Comparison of ENCODE assay signal across 8 mouse cellular contexts in the genomic region with DNA sequence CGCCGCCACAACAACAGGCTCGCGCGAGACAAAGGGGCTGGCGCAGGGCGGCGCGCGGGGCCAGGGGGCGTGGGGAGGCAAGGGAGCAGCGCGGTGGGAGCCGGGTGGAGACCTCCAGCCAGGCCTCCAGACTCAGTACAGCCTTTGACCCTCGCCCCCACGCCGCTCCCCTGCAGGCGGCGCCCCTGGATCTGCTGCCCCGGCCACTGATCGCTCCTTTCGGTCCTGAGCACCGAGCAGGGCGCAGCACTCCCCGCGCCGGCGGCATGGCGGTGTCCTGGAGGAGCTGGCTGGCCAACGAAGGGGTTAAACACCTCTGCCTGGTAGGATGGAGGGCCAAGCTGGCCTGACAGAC. TPM values are rescaled to one million over a fixed set of nuclear protein-coding genes. Genes with fewer than 3 reads are reported as not detected.
DNase-seq lines count a peak whose midpoint lies in the region; ATAC-seq and TF ChIP-seq lines count a peak whose summit lies in the region.

No protein-coding gene starts in this region.

- no peaks in the 10 kb centered on the region for H3K79me3 ChIP-seq in C2C12 (ENCODE audit: low read depth)

- peak; percentile 95 for ATAC-seq in forebrain, embryonic 14.5 days
- peak; percentile 96 for ATAC-seq in limb, embryonic 12.5 days (ENCODE audit: insufficient number of reproducible peaks, insufficient read depth, low FRiP score, low TSS enrichment, low read depth)
- peak; percentile 91 for ATAC-seq in midbrain, embryonic 14.5 days (ENCODE audit: low FRiP score, low TSS enrichment)
- no peak for ATAC-seq in erythroid progenitor cell, adult 5-6 weeks (replicated peaks; ENCODE audit: low FRiP score, poor library complexity, severe bottlenecking)

- H3K79me2 ChIP-seq in C2C12 (ENCODE audit: control insufficient read depth, insufficient read depth) = no peaks in the 10 kb centered on the region

- H3K9ac ChIP-seq in forebrain, embryonic 14.5 days (ENCODE audit: low read length) = peak overlapping the region; percentile 79
- peak overlapping the region; percentile 90 for H3K9ac ChIP-seq in limb, embryonic 12.5 days (replicated peaks)
- H3K9ac ChIP-seq in midbrain, embryonic 14.5 days (replicated peaks; ENCODE audit: low read length) = peak overlapping the region; percentile 86

- H3K4me3 ChIP-seq in C2C12 (ENCODE audit: insufficient read depth, poor library complexity, severe bottlenecking) = peak overlapping the region; percentile 32
- H3K4me3 ChIP-seq in forebrain, embryonic 14.5 days (ENCODE audit: low read depth, low read length) = peak overlapping the region; percentile 67
- peak overlapping the region; percentile 67 for H3K4me3 ChIP-seq in limb, embryonic 12.5 days (replicated peaks)
- H3K4me3 ChIP-seq in midbrain, embryonic 14.5 days (replicated peaks; ENCODE audit: low read depth, low read length) = peak overlapping the region; percentile 76

- no peaks in the 10 kb centered on the region for H3K9me3 ChIP-seq in forebrain, embryonic 14.5 days (replicated peaks; ENCODE audit: control insufficient read depth, low read length)
- no peaks in the 10 kb centered on the region for H3K9me3 ChIP-seq in limb, embryonic 12.5 days
- H3K9me3 ChIP-seq in midbrain, embryonic 14.5 days (ENCODE audit: control insufficient read depth, low read length) = no peaks in the 10 kb centered on the region

- peak; percentile 38 for DNase-seq in WW6 (ENCODE audit: low read depth, low spot score)
- peak; percentile 38 for DNase-seq in forebrain, embryonic 14.5 days (ENCODE audit: low spot score)
- DNase-seq in heart, postnatal 4 days = peak; percentile 75
- DNase-seq in midbrain, embryonic 14.5 days = peak; percentile 70
- no peak for DNase-seq in T-cell, adult 2 months (ENCODE audit: low spot score)

- H3K4me2 ChIP-seq in forebrain, embryonic 14.5 days (ENCODE audit: low read length) = peak overlapping the region; percentile 52
- H3K4me2 ChIP-seq in limb, embryonic 12.5 days = peak overlapping the region; percentile 62
- H3K4me2 ChIP-seq in midbrain, embryonic 14.5 days (ENCODE audit: low read length) = peak overlapping the region; percentile 70

- no peaks in the 10 kb centered on the region for H3K27me3 ChIP-seq in C2C12 (ENCODE audit: control insufficient read depth, insufficient read depth, insufficient read length)
- H3K27me3 ChIP-seq in forebrain, embryonic 14.5 days (replicated peaks; ENCODE audit: control insufficient read depth, insufficient read depth, low read length) = no peaks in the 10 kb centered on the region
- H3K27me3 ChIP-seq in limb, embryonic 12.5 days = no peaks in the 10 kb centered on the region
- H3K27me3 ChIP-seq in midbrain, embryonic 14.5 days (ENCODE audit: control insufficient read depth, insufficient read depth, low read length) = no peaks in the 10 kb centered on the region

- no peaks in the 10 kb centered on the region for H3K36me3 ChIP-seq in C2C12 (ENCODE audit: control insufficient read depth, insufficient read depth)
- no peaks in the 10 kb centered on the region for H3K36me3 ChIP-seq in forebrain, embryonic 14.5 days (ENCODE audit: control insufficient read depth, insufficient read depth, low read length)
- H3K36me3 ChIP-seq in limb, embryonic 12.5 days = 0 out of 2 replicates have a peak, but pooled peaks cover 3% of the 10 kb centered on the region
- no peaks in the 10 kb centered on the region for H3K36me3 ChIP-seq in midbrain, embryonic 14.5 days (ENCODE audit: control insufficient read depth, insufficient read depth, low read length)

- no peak overlapping the region; the same call in 1 of the 2 replicates for H3K27ac ChIP-seq in forebrain, embryonic 14.5 days (ENCODE audit: low read depth, low read length)
- peak overlapping the region; percentile 89 for H3K27ac ChIP-seq in limb, embryonic 12.5 days
- H3K27ac ChIP-seq in midbrain, embryonic 14.5 days (replicated peaks; ENCODE audit: low read depth, low read length) = peak overlapping the region; percentile 74

- H3K4me1 ChIP-seq in forebrain, embryonic 14.5 days (ENCODE audit: control insufficient read depth, insufficient read depth, low read length) = no peaks in the 10 kb centered on the region; the same call in 1 of the 2 replicates
- H3K4me1 ChIP-seq in limb, embryonic 12.5 days (replicated peaks) = peaks cover 8% of the 10 kb centered on the region; the same call in 1 of the 2 replicates
- H3K4me1 ChIP-seq in midbrain, embryonic 14.5 days (ENCODE audit: control insufficient read depth, insufficient read depth, low read length) = peaks cover 6% of the 10 kb centered on the region

- TF ChIP-seq CTCF in C2C12 (IDR thresholded peaks at IDR 0.05; ENCODE audit: control insufficient read depth, insufficient read depth, insufficient read length) = peak; percentile 9

- H3ac ChIP-seq in C2C12 (ENCODE audit: control insufficient read depth, insufficient read length, low read depth) = peak overlapping the region; percentile 61

- 2% methylated on average over 29 of the region's 30 CpGs for WGBS in forebrain, embryonic 14.5 days
- under 1% methylated on average over 30 of the region's 30 CpGs for WGBS in limb, embryonic 12.5 days
- under 1% methylated on average over 30 of the region's 30 CpGs for WGBS in midbrain, embryonic 14.5 days

TF ChIP-seq in C2C12, 6 proteins besides CTCF, POLR2A, EP300 and RAD21:
- TF ChIP-seq USF1 (IDR thresholded peaks at IDR 0.05; ENCODE audit: low read depth) = no peak

RNA-seq across cellular contexts. Expression of a gene that starts 0.7 kb away (rescaled TPM):
- 0.99 TPM for polyA plus RNA-seq in C2C12 (2012; fragmentation: generic; extraction: Trizol)
- 1.2 and 1.7 TPM in 2 replicates for polyA plus RNA-seq in forebrain, embryonic 14.5 days (2014; fragmentation: Nextera tagmentation; extraction: Ambion mirVana)
- total RNA-seq in heart, postnatal 4 days (2021) = 1 to 10 TPM; 2.0 to 2.6 TPM
- polyA plus RNA-seq in limb, embryonic 12.5 days (2016; fragmentation: Nextera tagmentation; extraction: Ambion mirVana) = 7.9 and 8.7 TPM in 2 replicates
- polyA plus RNA-seq in midbrain, embryonic 14.5 days (2014; fragmentation: Nextera tagmentation; extraction: Ambion mirVana) = 1.6 and 2.8 TPM in 2 replicates
- total RNA-seq in erythroid progenitor cell, adult 5-6 weeks (2015; ENCODE audit: low replicate concordance) = not detected in 2 replicates
- total RNA-seq in erythroid progenitor cell, adult 5-6 weeks (2017; ENCODE audit: low replicate concordance) = not detected in 2 replicates
